8 mouse cellular contexts compared by ENCODE assay signal in genomic region chr9:78587914-78588313, GRCm38 (mm10). TPM values are rescaled to one million over a fixed set of nuclear protein-coding genes. Genes with fewer than 3 reads are reported as not detected.
DNase-seq lines count a peak whose midpoint lies in the region; ATAC-seq and TF ChIP-seq lines count a peak whose summit lies in the region.

Slc17a5 (minus strand) TSS chr9:78588041.

- no peaks in the 10 kb centered on the region for H3K79me2 ChIP-seq in heart, adult 2 months (replicated peaks; ENCODE audit: control insufficient read depth, insufficient read depth, low read length)

- peak within 1 kb of the TSS; percentile 72 for H3K9ac ChIP-seq in embryonic facial prominence, embryonic 14.5 days (ENCODE audit: low read depth, low read length)
- H3K9ac ChIP-seq in heart, adult 2 months (ENCODE audit: low read depth, low read length), result peak within 1 kb of the TSS; percentile 79
- H3K9ac ChIP-seq in limb, embryonic 13.5 days, result peak within 1 kb of the TSS; percentile 75
- H3K9ac ChIP-seq in midbrain, embryonic 16.5 days (ENCODE audit: low read depth, low read length), result peak within 1 kb of the TSS; percentile 83

- no peaks in the 10 kb centered on the region for H3K36me3 ChIP-seq in embryonic facial prominence, embryonic 14.5 days (ENCODE audit: control insufficient read depth, insufficient read depth, low read length)
- no peaks in the 10 kb centered on the region for H3K36me3 ChIP-seq in heart, adult 2 months (ENCODE audit: control insufficient read depth, insufficient read depth, low read length)
- H3K36me3 ChIP-seq in limb, embryonic 13.5 days, result peaks cover 20% of the 10 kb centered on the region
- H3K36me3 ChIP-seq in midbrain, embryonic 16.5 days (ENCODE audit: control insufficient read depth, insufficient read depth, low read length), result no peaks in the 10 kb centered on the region

- H3K27ac ChIP-seq in embryonic facial prominence, embryonic 14.5 days (replicated peaks; ENCODE audit: low read depth, low read length), result peak within 1 kb of the TSS; percentile 79
- peak within 1 kb of the TSS; percentile 64 for H3K27ac ChIP-seq in heart, adult 2 months
- H3K27ac ChIP-seq in limb, embryonic 13.5 days, result peak within 1 kb of the TSS; percentile 73; the same call in 1 of the 2 replicates
- peak within 1 kb of the TSS; percentile 83 for H3K27ac ChIP-seq in midbrain, embryonic 16.5 days (ENCODE audit: low read length)

- TF ChIP-seq EP300 in heart, adult 2 months (IDR thresholded peaks at IDR 0.05; ENCODE audit: insufficient read depth, low read depth, low read length), result no peak

- no peaks in the 10 kb centered on the region for H3K9me3 ChIP-seq in embryonic facial prominence, embryonic 14.5 days (ENCODE audit: control insufficient read depth, low read length)
- no peaks in the 10 kb centered on the region for H3K9me3 ChIP-seq in limb, embryonic 13.5 days
- H3K9me3 ChIP-seq in midbrain, embryonic 16.5 days (replicated peaks; ENCODE audit: control insufficient read depth, low read length, poor library complexity, severe bottlenecking), result no peaks in the 10 kb centered on the region

- WGBS in embryonic facial prominence, embryonic 14.5 days, result 2% methylated on average over 23 of the region's 27 CpGs
- WGBS in heart, adult 2 months, result under 1% methylated on average over 27 of the region's 27 CpGs
- under 1% methylated on average over 27 of the region's 27 CpGs for WGBS in limb, embryonic 13.5 days
- under 1% methylated on average over 27 of the region's 27 CpGs for WGBS in midbrain, embryonic 16.5 days

- intact Hi-C loops in heart, adult 2 months (cut with DNase I), result no loop called here

- peak within 1 kb of the TSS; percentile 65 for H3K4me3 ChIP-seq in embryonic facial prominence, embryonic 14.5 days (ENCODE audit: low read depth, low read length)
- H3K4me3 ChIP-seq in heart, adult 2 months, result peak within 1 kb of the TSS; percentile 57
- peak within 1 kb of the TSS; percentile 69 for H3K4me3 ChIP-seq in limb, embryonic 13.5 days
- H3K4me3 ChIP-seq in midbrain, embryonic 16.5 days (ENCODE audit: low read depth, low read length), result peak within 1 kb of the TSS; percentile 74

- peak; percentile 74 for TF ChIP-seq POLR2A in heart, adult 2 months (IDR thresholded peaks at IDR 0.05; ENCODE audit: insufficient read depth, low read depth, low read length)

- peak; percentile 98 for ATAC-seq in embryonic facial prominence, embryonic 14.5 days (ENCODE audit: low read depth)
- ATAC-seq in limb, embryonic 13.5 days (ENCODE audit: low FRiP score, low read depth), result peak; percentile 96
- ATAC-seq in midbrain, embryonic 16.5 days, result peak; percentile 98

- H3K4me1 ChIP-seq in embryonic facial prominence, embryonic 14.5 days (ENCODE audit: control insufficient read depth, insufficient read depth, low read length), result peaks cover 9% of the 10 kb centered on the region
- H3K4me1 ChIP-seq in heart, adult 2 months (ENCODE audit: control insufficient read depth, insufficient read depth, low read length), result no peaks in the 10 kb centered on the region
- H3K4me1 ChIP-seq in limb, embryonic 13.5 days, result peaks cover 9% of the 10 kb centered on the region; the same call in 1 of the 2 replicates
- H3K4me1 ChIP-seq in midbrain, embryonic 16.5 days (ENCODE audit: control insufficient read depth, insufficient read depth, low read length), result peaks cover 8% of the 10 kb centered on the region

- peak; percentile 97 for DNase-seq in 3T3-L1 (ENCODE audit: low read depth, low spot score)
- peak; percentile 89 to 92 for DNase-seq in adrenal gland, postnatal 4 days (ENCODE audit: low spot score in 2 of 2)
- peak; percentile 98 for DNase-seq in embryonic facial prominence, embryonic 14.5 days (ENCODE audit: low spot score)
- DNase-seq in heart, adult 2 months, result peak; percentile 94 to 96
- DNase-seq in kidney, adult 8-10 months, result peak; percentile 91 to 94
- peak; percentile 91 to 95 for DNase-seq in spleen, postnatal 10 days (ENCODE audit: low spot score in 2 of 2)

- TF ChIP-seq CTCF in heart, adult 2 months (IDR thresholded peaks at IDR 0.05), result peak; percentile 13; the same call in 1 of the 2 replicates

- H3K27me3 ChIP-seq in embryonic facial prominence, embryonic 14.5 days (replicated peaks; ENCODE audit: control insufficient read depth, insufficient read depth, low read length), result no peaks in the 10 kb centered on the region
- H3K27me3 ChIP-seq in heart, adult 2 months (ENCODE audit: control insufficient read depth, insufficient read depth, low read length), result no peaks in the 10 kb centered on the region
- no peaks in the 10 kb centered on the region for H3K27me3 ChIP-seq in limb, embryonic 13.5 days
- H3K27me3 ChIP-seq in midbrain, embryonic 16.5 days (ENCODE audit: control insufficient read depth, insufficient read depth, low read depth, low read length), result no peaks in the 10 kb centered on the region

- peak within 1 kb of the TSS; percentile 68 for H3K4me2 ChIP-seq in embryonic facial prominence, embryonic 14.5 days (ENCODE audit: low read depth, low read length)
- H3K4me2 ChIP-seq in limb, embryonic 13.5 days (replicated peaks), result peak within 1 kb of the TSS; percentile 71
- peak within 1 kb of the TSS; percentile 57 for H3K4me2 ChIP-seq in midbrain, embryonic 16.5 days (ENCODE audit: low read length)

RNA-seq across cellular contexts. Expression of gene Slc17a5, which starts in this region (rescaled TPM):
- total RNA-seq in adrenal gland, postnatal 4 days (2021), result 10 to 100 TPM; 12.2 to 14.2 TPM
- polyA plus RNA-seq in embryonic facial prominence, embryonic 14.5 days (2014; fragmentation: Nextera tagmentation; extraction: Ambion mirVana), result 13.1 and 15.4 TPM in 2 replicates
- total RNA-seq in heart, adult 2 months (2021), result 1 to 10 TPM; 3.8 to 4.9 TPM
- 5.1 TPM in 2 replicates for polyA plus RNA-seq in heart, adult 2 months (2012; rRNA removed)
- 17.5 and 20.3 TPM in 2 replicates for polyA plus RNA-seq in limb, embryonic 13.5 days (2015; fragmentation: Nextera tagmentation; extraction: Ambion mirVana)
- polyA plus RNA-seq in midbrain, embryonic 16.5 days (2015; fragmentation: Nextera tagmentation; extraction: Ambion mirVana), result 15.9 and 18.5 TPM in 2 replicates

Comparison
In these comparisons a context has a peak if more than half of its experiments do, and no peak if none do; other contexts are left out.
1. Peak in every context shown above with its lines: DNase-seq, ATAC-seq, H3K4me3 ChIP-seq and H3K27ac ChIP-seq.